Mouse (Mus musculus) stomach, postnatal 0 days (tissue): ENCODE results near the gene Rnf214.

Source experiments
- CTCF ChIP-seq: IDR thresholded peaks from 2 replicates; pipeline ENCODE4 v1.5.1; 2016; ENCODE audit warnings: antibody characterized with exemption, low read depth, mild to moderate bottlenecking, moderate library complexity
- EP300 ChIP-seq: optimal IDR thresholded peaks from 2 replicates; pipeline ENCODE3; 2016; ENCODE audit warnings: antibody characterized with exemption

DNA sequence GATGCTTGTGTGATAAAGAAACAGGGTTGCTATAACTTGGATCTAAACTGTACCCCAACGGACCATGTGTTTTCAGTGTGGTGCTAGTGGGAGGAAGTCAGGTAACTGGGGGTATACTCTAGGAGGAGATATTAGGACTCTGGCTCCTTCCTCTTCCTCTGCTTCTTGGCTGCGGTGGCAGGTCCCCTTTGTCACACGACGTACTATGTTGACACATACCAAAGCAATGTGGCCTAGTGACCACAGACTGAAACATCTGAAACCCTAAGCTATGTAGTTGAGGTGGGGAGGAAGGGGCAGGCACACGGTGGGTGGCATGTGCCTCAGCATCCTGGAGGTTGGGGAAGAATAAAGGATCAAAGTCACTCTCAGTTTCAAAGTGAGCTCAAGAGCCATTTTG, 55.4 kb downstream of the Rnf214 start:
- TF ChIP-seq CTCF (no peak), EP300 (no peak)
